Mouse (Mus musculus): ENCODE data around the gene Atpaf2.
A peak's percentile ranks its signal among the peaks of the same experiment; 100 is the strongest.

Atpaf2 gene

GRCm38 (mm10) chr11:60391346-60391745 lies 26.9 kb downstream of the Atpaf2 start:
- no peak for DNase-seq

- DNase-seq, result no peak
These were observed 30.3 kb downstream of the Atpaf2 start for GRCm38 (mm10) chr11:60387944-60388343.

- DNase-seq, result no peak
These were observed 32.3 kb downstream of the Atpaf2 start for GRCm38 (mm10) chr11:60385946-60386345.

- no peak for DNase-seq
These were observed 33.4 kb downstream of the Atpaf2 start for GRCm38 (mm10) chr11:60384762-60385421.

GRCm38 (mm10) chr11:60383518-60383917 lies 34.7 kb downstream of the Atpaf2 start:
- no peak for DNase-seq

GRCm38 (mm10) chr11:60374481-60374880 lies 43.8 kb downstream of the Atpaf2 start:
- no peak for DNase-seq

GRCm38 (mm10) chr11:60370431-60370830 lies 47.8 kb downstream of the Atpaf2 start:
- no peak for DNase-seq

GRCm38 (mm10) chr11:60369448-60369847 lies 48.8 kb downstream of the Atpaf2 start:
- DNase-seq, result no peak

GRCm38 (mm10) chr11:60368909-60369308 lies 49.3 kb downstream of the Atpaf2 start:
- no peak for DNase-seq

- DNase-seq, result no peak
These were observed 51.0 kb downstream of the Atpaf2 start for GRCm38 (mm10) chr11:60367256-60367655.

GRCm38 (mm10) chr11:60366239-60367019 lies 51.8 kb downstream of the Atpaf2 start:
- no peak for DNase-seq

- DNase-seq, result peak; percentile 32
These were observed 57.5 kb downstream of the Atpaf2 start for GRCm38 (mm10) chr11:60360631-60361201.

GRCm38 (mm10) chr11:60359936-60360335 lies 58.3 kb downstream of the Atpaf2 start:
- no peak for DNase-seq

GRCm38 (mm10) chr11:60359138-60359537 lies 59.1 kb downstream of the Atpaf2 start:
- DNase-seq, result no peak

- DNase-seq, result peak; percentile 32
These were observed 59.7 kb downstream of the Atpaf2 start for GRCm38 (mm10) chr11:60358548-60358947.

GRCm38 (mm10) chr11:60357116-60357515 lies 61.1 kb downstream of the Atpaf2 start:
- DNase-seq, result no peak

GRCm38 (mm10) chr11:60355952-60356351 lies 62.3 kb downstream of the Atpaf2 start:
- DNase-seq, result no peak

- DNase-seq, result peak; percentile 100
These were observed 65.5 kb downstream of the Atpaf2 start, which contains the start of the genes Tom1l2 and Drc3 for GRCm38 (mm10) chr11:60352559-60353411. TSS of gene Tom1l2 (minus strand) at chr11:60352905. TSS of gene Drc3 (plus strand) at chr11:60353329.

- DNase-seq, result peak; percentile 45
These were observed 66.3 kb downstream of the Atpaf2 start for GRCm38 (mm10) chr11:60351925-60352371.

- DNase-seq, result no peak
These were observed 66.9 kb downstream of the Atpaf2 start for GRCm38 (mm10) chr11:60351388-60351787.
